Mouse (Mus musculus) midbrain, embryonic 15.5 days (tissue): ENCODE results near the gene Col15a1. TPM values are rescaled to one million over a fixed set of nuclear protein-coding genes. Genes with fewer than 3 reads are reported as not detected.

ENCODE experiments used
- ATAC-seq: fragments of 200-750 bp; cut with Nextera tagmentation; replicated peaks from 2 replicates; pipeline ENCODE4 v1.8.0; 2017; ENCODE audit warnings: moderate TSS enrichment
- H3K27ac ChIP-seq: fragments of 300-500 bp; sonication (generic); 2 replicates; pipeline ENCODE4 v1.5.1; 2015; ENCODE audit warnings: mild to moderate bottlenecking, inconsistent platforms
- H3K27me3 ChIP-seq: fragments of 300-500 bp; sonication (generic); replicated peaks from 2 replicates; pipeline ENCODE4 v1.6.1; 2015; ENCODE audit warnings: inconsistent platforms
- H3K36me3 ChIP-seq: fragments of 300-500 bp; sonication (generic); replicated peaks from 2 replicates; pipeline ENCODE4 v1.6.1; 2015; ENCODE audit warnings: inconsistent platforms
- H3K4me1 ChIP-seq: fragments of 300-500 bp; sonication (generic); 2 replicates; pipeline ENCODE4 v1.6.1; 2015; ENCODE audit warnings: inconsistent platforms
- H3K4me2 ChIP-seq: fragments of 300-500 bp; sonication (generic); 2 replicates; pipeline ENCODE4 v1.6.1; 2015; ENCODE audit warnings: inconsistent platforms, mild to moderate bottlenecking, moderate library complexity
- H3K4me3 ChIP-seq: fragments of 300-500 bp; sonication (generic); 2 replicates; pipeline ENCODE4 v1.5.1; 2015; ENCODE audit warnings: mild to moderate bottlenecking, inconsistent platforms
- H3K9ac ChIP-seq: fragments of 300-500 bp; sonication (generic); 2 replicates; pipeline ENCODE4 v1.6.1; 2015; ENCODE audit warnings: mild to moderate bottlenecking, inconsistent platforms
- H3K9me3 ChIP-seq: fragments of 300-500 bp; sonication (generic); 2 replicates; pipeline ENCODE4 v1.6.1; 2016; ENCODE audit warnings: inconsistent platforms
- WGBS: fragments of 180-500 bp; shearing (Covaris S2); methylation state at CpG from one replicate; pipeline ENCODE4 v1.1.7; 2015; ENCODE audit warnings: mixed read lengths; 5-methylcytosine and 5-hydroxymethylcytosine counted together
- polyA plus RNA-seq: library from polyadenylated mRNA; unstranded; fragments of >200 nt; fragmentation: Nextera tagmentation; extraction: Ambion mirVana; gene quantifications from 2 replicates; pipeline ENCODE4 v1.2.1, GENCODE M21; 2015

Gene Col15a1
- polyA plus RNA-seq: 3.8 and 4.5 TPM in 2 replicates

DNA sequence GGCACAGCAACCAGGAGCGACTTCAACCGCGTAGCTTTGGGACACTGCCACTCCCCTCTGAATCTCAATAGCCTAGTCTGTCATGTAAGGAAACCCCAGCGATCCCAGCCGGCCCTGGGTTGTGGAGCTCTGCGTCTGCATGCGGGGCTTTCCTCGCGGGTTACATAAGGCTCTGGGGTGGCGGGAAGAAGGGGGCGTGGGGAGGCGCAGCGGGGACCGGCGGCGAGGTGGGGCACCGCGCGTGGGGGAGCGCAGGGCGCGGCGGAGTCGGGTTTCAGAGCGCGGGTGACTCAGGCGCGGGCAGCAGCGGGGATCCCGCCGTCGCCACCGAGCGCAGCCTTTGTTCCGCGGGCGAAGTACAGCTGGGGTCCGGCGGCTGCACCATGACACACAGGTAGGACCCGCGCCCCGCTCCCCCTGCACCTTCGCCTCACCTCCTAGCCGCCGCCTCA, at the start of gene Col15a1:
Gene Col15a1 (plus strand): TSS at position 193 of the 452 bp plus-strand sequence.
- under 1% methylated on average over 45 of the region's 45 CpGs for whole genome bisulfite sequencing
- peak; percentile 63; the same call in 1 of the 2 replicates for ATAC-seq
- H3K27ac ChIP-seq: no peak within 1 kb of the TSS
- peak within 1 kb of the TSS; percentile 65 for H3K4me2 ChIP-seq
- peak within 1 kb of the TSS; percentile 51 for H3K4me3 ChIP-seq
- H3K27me3 ChIP-seq: peaks cover 42% of the 10 kb centered on the region
- no peaks in the 10 kb centered on the region for H3K9me3 ChIP-seq
- H3K9ac ChIP-seq: peak within 1 kb of the TSS; percentile 58
- no peaks in the 10 kb centered on the region for H3K36me3 ChIP-seq
- peaks cover 9% of the 10 kb centered on the region for H3K4me1 ChIP-seq

DNA sequence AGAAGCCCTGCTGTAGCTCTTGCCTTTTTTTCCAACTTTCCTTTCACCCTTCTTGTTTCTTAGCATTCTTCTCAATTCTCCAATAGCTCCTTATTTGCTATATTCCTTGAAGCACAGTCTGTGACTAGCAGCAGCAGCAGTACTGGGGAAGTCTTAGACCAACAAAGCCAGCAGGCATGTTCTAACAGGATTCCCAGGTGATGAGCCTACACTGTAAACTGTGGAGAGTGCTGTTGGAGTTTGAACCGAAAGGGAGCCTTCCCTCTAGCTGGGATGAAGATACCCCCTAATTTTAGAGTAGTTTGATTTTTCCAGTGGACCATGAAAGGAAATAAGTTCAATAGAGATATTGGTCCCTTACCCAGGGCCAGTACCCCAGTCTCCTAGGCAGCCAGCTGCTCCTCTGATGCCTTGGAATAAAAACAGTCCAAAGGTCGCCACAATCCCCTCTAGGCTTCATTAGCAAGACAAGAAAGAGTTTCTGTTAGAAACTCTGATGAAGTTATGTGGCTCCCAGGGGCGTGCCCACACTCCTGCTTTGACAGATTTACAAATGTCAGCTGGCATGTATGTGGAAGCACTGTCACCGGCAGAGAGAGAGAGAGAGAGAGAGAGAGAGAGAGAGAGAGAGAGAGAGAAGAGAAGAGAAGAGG, 46.7 kb upstream of the Col15a1 start:
- peaks cover 5% of the 10 kb centered on the region; the same call in 1 of the 2 replicates for H3K9me3 ChIP-seq
- peak; percentile 79 for ATAC-seq
- H3K27me3 ChIP-seq: no peaks in the 10 kb centered on the region
- H3K27ac ChIP-seq: 0 out of 2 replicates have a peak overlapping the region, but pooled peaks have one; percentile 2
- 9% methylated on average over 4 of the region's 4 CpGs for WGBS
- no peaks in the 10 kb centered on the region for H3K36me3 ChIP-seq
- H3K4me3 ChIP-seq: no peak overlapping the region
- H3K4me1 ChIP-seq: peaks cover 11% of the 10 kb centered on the region
- no peak overlapping the region for H3K9ac ChIP-seq
- no peak overlapping the region for H3K4me2 ChIP-seq

DNA sequence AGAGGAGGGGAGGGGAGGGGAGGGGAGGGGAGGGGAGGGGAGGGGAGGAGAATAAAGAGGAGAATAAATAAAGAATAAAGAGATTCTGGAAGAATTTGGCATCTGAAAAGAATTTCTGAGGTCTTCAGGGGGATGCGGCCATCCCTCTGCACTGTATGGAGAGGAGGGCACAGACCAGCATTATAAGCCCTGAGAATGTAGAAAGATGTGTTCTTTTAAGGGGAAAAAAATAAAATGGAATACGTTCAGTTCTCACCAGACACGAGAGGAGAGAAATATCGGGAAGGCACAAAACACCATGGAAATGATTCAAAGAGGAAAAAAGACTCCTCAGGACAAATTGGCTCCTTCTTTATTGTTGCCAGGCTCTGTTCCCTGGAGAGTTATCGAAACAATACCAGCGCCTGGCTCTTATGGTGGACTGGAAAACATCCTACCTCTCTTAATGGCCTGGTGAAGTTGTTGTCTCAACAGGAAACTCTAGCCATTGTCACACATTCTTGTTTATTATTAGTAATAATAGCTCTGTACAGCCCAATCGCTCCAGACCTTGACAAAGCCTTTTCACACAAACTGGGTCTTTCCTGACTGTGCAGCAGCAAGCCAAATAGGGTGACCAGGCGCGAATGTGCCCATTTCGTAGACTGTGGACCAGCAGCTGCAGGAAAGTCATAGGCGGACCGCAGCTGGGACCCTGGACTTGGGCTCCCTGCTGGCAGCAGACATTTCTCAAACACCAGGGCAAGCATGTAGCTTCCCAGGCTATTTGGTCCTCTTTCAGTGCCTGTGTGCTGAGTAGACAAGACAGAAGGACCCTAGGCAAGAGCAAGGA, 46.0 kb upstream of the Col15a1 start:
- ATAC-seq: 0 out of 2 replicates have a peak, but pooled peaks have one; percentile 48
- Histone ChIP-seq H3K9me3 (peaks cover 5% of the 10 kb centered on the region; the same call in 1 of the 2 replicates), H3K4me3 (no peak overlapping the region), H3K36me3 (no peaks in the 10 kb centered on the region), H3K27me3 (no peaks in the 10 kb centered on the region), H3K9ac (no peak overlapping the region), H3K4me2 (no peak overlapping the region), H3K27ac (no peak overlapping the region), H3K4me1 (peaks cover 11% of the 10 kb centered on the region)
- WGBS: 56% methylated on average over 12 of the region's 12 CpGs

DNA sequence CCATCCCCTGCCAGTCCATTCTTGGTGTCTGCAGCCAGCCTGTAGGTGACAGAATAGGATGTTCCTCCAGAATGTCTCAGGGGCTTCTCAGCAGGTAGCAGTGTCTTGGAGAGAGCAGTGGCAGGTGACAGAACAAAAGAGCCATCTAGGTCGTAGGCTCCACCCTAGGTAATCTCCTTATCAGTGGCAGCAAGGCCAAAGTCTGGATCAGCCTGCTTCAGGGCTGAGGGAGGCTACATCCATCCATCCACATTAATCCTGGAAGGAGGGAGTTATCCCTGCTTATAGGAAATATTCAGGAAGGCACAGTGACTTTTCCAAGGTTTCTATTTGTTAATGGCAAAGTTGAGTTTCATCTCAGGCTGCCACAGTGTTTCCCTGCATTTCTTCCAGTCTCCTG, 35.6 kb upstream of the Col15a1 start:
- Histone ChIP-seq H3K36me3 (no peaks in the 10 kb centered on the region), H3K4me1 (no peaks in the 10 kb centered on the region), H3K27me3 (no peaks in the 10 kb centered on the region), H3K9me3 (no peaks in the 10 kb centered on the region), H3K4me3 (no peak overlapping the region), H3K4me2 (no peak overlapping the region), H3K9ac (no peak overlapping the region), H3K27ac (no peak overlapping the region)
- no peak for ATAC-seq
- 39% methylated on average over 1 of the region's 1 CpGs for WGBS

DNA sequence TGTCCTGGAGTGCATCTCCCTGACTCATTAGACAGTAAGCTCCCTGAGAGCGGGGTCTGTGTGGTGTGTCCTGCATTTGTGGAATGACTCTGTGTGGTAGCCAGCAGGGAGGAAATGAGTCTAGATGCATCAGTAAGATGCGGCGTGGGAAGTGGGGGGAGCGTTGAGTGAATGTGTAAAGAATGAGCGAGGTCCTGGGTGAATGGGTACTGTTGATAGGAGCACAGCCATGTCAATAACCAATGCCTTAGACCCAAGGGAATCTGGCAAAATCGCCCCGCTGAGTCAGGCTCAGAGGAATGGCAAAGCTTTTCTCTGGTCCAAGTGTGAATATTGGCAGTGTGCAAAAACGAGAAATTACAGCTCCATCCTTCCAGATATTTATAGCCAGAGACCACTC, 30.9 kb upstream of the Col15a1 start:
- H3K36me3 ChIP-seq: no peaks in the 10 kb centered on the region
- 87% methylated on average over 8 of the region's 8 CpGs for WGBS
- H3K9ac ChIP-seq: no peak overlapping the region
- no peaks in the 10 kb centered on the region for H3K27me3 ChIP-seq
- no peak for ATAC-seq
- H3K4me3 ChIP-seq: no peak overlapping the region
- H3K27ac ChIP-seq: no peak overlapping the region
- no peaks in the 10 kb centered on the region for H3K4me1 ChIP-seq
- H3K9me3 ChIP-seq: no peaks in the 10 kb centered on the region
- H3K4me2 ChIP-seq: no peak overlapping the region

DNA sequence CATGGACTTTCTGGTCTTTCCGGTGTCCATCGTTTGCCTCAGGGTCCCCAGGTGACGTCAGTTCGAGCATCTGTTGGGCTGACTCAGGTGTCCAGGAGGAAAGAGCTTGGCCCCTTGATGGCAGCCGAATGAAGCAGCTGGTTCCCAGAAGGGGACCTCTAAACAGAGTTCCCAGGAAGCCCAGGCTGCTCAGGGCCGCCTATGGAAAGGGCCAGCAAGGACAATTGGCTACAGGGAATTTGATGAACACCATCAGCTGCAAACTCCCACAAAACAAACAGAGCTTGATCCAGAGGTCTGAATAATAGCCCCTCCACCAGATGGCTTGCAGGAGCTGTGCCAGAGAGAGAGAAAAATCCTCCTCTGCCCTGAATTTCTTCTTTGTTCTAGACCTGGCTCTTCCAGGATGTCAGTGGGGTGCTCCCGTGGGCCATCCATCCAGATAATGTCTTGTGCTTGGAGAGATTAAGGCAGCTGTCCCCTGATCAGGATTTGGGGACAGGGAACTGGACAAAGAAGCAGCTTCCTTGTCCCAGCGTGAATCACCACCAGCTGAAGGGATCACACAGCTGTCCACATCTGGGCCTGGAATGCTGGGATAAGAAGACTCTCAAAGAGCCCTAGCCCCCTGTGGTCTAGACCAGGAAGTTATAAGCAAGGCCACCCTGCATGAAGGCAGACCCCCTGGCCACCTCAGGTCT, 29.6 kb upstream of the Col15a1 start:
- no peak overlapping the region for H3K4me2 ChIP-seq
- H3K4me3 ChIP-seq: no peak overlapping the region
- H3K36me3 ChIP-seq: no peaks in the 10 kb centered on the region
- no peaks in the 10 kb centered on the region for H3K9me3 ChIP-seq
- no peak for ATAC-seq
- no peaks in the 10 kb centered on the region for H3K27me3 ChIP-seq
- H3K4me1 ChIP-seq: no peaks in the 10 kb centered on the region
- no peak overlapping the region for H3K9ac ChIP-seq
- 62% methylated on average over 8 of the region's 8 CpGs for WGBS
- H3K27ac ChIP-seq: no peak overlapping the region

DNA sequence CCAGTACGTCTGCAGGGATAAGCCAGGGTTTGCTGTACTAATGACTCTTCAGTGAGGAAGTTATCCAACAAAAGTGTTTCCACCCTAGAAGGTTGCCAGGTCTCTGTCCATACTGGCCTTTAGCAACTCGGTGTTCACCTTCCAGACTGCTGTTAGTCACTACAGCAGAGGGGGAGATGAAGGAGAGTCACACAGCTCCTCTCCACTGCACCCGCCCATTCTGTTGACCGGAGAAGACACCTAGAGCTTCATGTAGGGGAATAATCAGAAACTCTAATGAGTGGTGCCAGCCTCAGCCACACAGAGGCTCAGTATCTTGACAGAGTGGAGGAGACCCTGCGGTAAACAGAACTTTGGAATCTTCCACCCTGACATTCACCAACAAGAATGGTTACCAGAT, 28.4 kb upstream of the Col15a1 start:
- Histone ChIP-seq H3K4me3 (no peak overlapping the region), H3K9me3 (no peaks in the 10 kb centered on the region), H3K9ac (no peak overlapping the region), H3K4me1 (no peaks in the 10 kb centered on the region), H3K27ac (no peak overlapping the region), H3K4me2 (no peak overlapping the region), H3K36me3 (no peaks in the 10 kb centered on the region), H3K27me3 (no peaks in the 10 kb centered on the region)
- no peak for ATAC-seq
- 92% methylated on average over 5 of the region's 5 CpGs for WGBS

DNA sequence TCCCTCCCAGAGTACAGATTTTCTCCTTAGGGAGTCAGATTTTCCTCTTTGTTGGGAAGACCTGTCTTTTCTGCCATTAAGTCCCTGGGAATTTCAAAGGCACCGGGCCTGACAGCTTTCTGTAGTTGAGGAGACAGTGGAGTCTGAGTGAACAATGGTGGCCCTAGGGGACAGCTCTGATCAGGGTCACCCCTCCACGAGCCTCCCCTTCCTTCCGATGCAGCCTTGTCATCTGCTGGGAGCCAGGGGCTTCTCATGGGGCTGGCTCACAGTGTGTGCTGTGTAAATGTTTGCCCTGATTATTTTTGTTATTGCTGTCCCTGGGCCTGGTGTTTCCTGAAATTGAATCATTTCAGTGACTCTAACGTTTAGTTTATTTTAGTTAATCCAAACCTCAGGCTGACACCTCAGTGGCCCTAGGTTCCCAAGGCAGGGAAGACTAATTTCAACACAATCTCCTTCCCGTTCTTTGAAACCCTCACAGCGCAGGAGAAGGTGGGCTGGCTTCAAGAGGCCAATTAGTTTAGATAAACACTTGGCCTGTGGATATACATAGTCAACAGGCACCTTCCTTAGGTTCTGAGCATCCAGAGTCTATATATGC, 23.8 kb upstream of the Col15a1 start:
- no peak overlapping the region for H3K4me2 ChIP-seq
- H3K27ac ChIP-seq: no peak overlapping the region
- no peak overlapping the region for H3K4me3 ChIP-seq
- no peaks in the 10 kb centered on the region for H3K36me3 ChIP-seq
- H3K9me3 ChIP-seq: no peaks in the 10 kb centered on the region
- no peak for ATAC-seq
- WGBS: 38% methylated on average over 6 of the region's 6 CpGs
- no peaks in the 10 kb centered on the region for H3K4me1 ChIP-seq
- H3K9ac ChIP-seq: no peak overlapping the region
- H3K27me3 ChIP-seq: no peaks in the 10 kb centered on the region

DNA sequence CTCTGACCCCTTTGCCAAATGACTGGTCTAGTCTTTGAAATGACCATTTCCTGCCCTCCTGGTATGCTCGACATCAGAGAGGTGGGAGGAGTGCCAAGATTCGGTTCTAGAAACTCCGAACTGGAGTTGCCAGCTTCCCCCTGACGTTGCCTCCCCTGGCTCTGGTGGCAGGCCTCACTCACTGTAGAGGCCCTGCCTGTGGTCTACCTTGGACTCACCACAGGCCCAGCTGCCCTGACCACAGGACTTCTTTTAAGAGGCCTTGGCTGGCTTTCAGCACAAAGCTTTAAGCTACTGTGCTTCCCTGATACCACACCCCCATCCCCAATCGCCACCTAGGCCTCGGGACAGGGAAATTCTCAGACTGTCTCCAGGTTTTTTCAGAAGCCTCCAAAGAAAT, 21.4 kb upstream of the Col15a1 start:
- H3K4me1 ChIP-seq: no peaks in the 10 kb centered on the region
- 77% methylated on average over 6 of the region's 6 CpGs for WGBS
- H3K4me3 ChIP-seq: no peak overlapping the region
- no peaks in the 10 kb centered on the region for H3K27me3 ChIP-seq
- H3K4me2 ChIP-seq: no peak overlapping the region
- H3K27ac ChIP-seq: no peak overlapping the region
- H3K36me3 ChIP-seq: no peaks in the 10 kb centered on the region
- no peak for ATAC-seq
- no peaks in the 10 kb centered on the region for H3K9me3 ChIP-seq
- no peak overlapping the region for H3K9ac ChIP-seq

DNA sequence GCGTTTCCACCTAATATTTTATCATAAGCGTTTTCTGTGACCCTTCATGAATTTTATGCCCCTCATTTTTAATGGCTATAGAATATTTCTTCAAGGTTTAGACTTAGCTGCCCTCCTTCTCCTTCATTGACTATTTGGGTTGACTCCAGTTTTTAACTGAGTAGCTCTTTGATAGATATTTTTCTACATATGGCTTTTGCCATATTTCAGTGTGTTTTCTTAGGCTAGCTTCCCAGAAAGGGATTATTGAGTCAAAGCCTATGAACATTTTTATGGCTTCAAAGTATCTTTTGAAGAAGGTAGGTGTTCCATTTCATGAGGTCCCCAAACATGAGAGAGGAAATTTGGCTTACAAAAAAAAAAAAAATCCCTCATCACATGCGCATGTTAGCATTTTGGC, 11.8 kb upstream of the Col15a1 start:
- Histone ChIP-seq H3K4me3 (no peak overlapping the region), H3K4me1 (no peaks in the 10 kb centered on the region), H3K9ac (no peak overlapping the region), H3K4me2 (no peak overlapping the region), H3K36me3 (no peaks in the 10 kb centered on the region), H3K9me3 (no peaks in the 10 kb centered on the region), H3K27ac (no peak overlapping the region), H3K27me3 (no peaks in the 10 kb centered on the region)
- no peak for ATAC-seq
- WGBS: 90% methylated on average over 3 of the region's 3 CpGs

DNA sequence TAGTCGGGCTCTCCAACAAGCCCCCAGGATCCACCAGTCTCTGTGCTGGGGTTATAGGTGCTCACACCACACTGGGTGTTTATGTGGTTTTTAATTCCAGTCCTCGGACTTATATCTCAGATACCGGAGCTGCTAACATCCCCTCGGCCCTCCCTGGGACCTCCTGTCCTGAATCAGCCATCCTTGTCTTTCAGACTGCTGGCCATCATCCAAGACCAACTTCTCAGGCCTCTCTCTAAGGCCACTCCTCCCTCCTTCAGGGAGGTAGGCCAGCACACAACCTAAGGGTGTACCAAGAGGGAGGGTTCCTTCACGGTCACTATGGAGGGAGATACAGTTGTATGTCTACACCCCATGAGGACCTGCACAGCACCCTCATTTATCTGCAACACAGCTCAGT, 4.3 kb upstream of the Col15a1 start:
- peaks cover 4% of the 10 kb centered on the region for H3K4me1 ChIP-seq
- WGBS: 79% methylated on average over 5 of the region's 5 CpGs
- ATAC-seq: no peak
- H3K36me3 ChIP-seq: no peaks in the 10 kb centered on the region
- peaks cover 24% of the 10 kb centered on the region for H3K27me3 ChIP-seq
- H3K27ac ChIP-seq: no peak overlapping the region
- H3K9me3 ChIP-seq: no peaks in the 10 kb centered on the region
- H3K4me3 ChIP-seq: no peak overlapping the region
- H3K4me2 ChIP-seq: no peak overlapping the region
- no peak overlapping the region for H3K9ac ChIP-seq

DNA sequence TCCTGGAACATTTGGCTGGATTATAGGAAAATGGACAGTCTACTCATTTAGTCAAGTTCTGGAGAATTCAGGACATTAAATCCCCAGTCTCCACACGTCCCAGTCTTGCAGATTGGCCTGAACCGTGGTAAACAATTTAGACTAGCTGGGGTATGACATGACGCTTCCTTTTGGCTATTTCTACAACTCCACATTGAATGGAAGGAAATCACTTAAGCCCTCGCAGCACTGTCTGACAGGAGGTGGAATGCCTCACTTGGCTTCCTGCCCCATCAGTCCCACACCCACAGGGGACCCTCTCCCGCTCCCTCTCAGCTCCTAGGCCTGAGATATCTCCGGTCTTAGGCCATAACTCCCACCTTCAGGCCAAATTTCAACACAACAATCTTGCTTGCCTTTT, 2.1 kb upstream of the Col15a1 start:
- no peak for ATAC-seq
- Histone ChIP-seq H3K4me2 (no peak overlapping the region), H3K27me3 (peaks cover 42% of the 10 kb centered on the region), H3K4me1 (peaks cover 9% of the 10 kb centered on the region), H3K36me3 (no peaks in the 10 kb centered on the region), H3K4me3 (no peak overlapping the region), H3K27ac (no peak overlapping the region), H3K9ac (no peak overlapping the region), H3K9me3 (no peaks in the 10 kb centered on the region)
- WGBS: 79% methylated on average over 6 of the region's 6 CpGs
